Mouse (Mus musculus): ENCODE results near the gene Trim16. TPM values are rescaled to one million over a fixed set of nuclear protein-coding genes. Genes with fewer than 3 reads are reported as not detected.

The Trim16 gene
- 3.1 and 3.5 TPM in 2 replicates for polyA plus RNA-seq (2015; fragmentation: Nextera tagmentation; extraction: Ambion mirVana)

DNA sequence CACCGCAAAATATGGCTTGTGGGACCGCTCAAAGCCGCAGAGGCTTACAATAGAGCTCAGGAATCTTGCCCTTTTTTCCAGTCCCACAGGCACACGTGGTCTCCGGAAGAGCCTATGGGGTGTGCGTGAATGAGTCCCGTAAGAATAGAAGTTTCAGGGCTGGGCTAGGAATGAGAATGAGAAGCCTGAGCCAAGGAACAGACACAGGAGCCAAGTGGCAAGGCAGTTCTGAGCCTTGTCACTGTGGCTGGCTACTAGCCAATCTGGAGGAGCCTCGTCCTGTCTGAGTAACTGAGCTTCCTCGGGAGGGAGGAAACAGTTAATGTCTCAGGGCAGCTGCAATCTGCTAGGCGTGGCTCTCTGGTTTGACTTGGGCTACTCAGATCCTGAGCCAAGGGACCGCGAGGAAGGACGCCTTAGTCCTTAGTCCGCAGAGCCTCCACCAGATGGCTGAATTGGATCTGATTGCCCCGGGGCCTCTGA lies at the start of gene Trim16:
TSS of gene Trim16 (plus strand) at position 173 of the 483 bp plus-strand sequence.
- peak within 1 kb of the TSS; percentile 34 for H3K4me3 ChIP-seq
- 0 out of 2 replicates have a peak within 1 kb of the TSS, but pooled peaks have one; percentile 10 for H3K27ac ChIP-seq
- WGBS, result 10% methylated on average over 15 of the region's 15 CpGs
- H3K36me3 ChIP-seq (ENCODE audit: poor library complexity, severe bottlenecking), result no peaks in the 10 kb centered on the region
- H3K4me1 ChIP-seq, result peaks cover 19% of the 10 kb centered on the region
- no peaks in the 10 kb centered on the region for H3K9me3 ChIP-seq (replicated peaks)
- peak; percentile 87 for ATAC-seq
- H3K27me3 ChIP-seq, result no peaks in the 10 kb centered on the region
- H3K9ac ChIP-seq, result peak within 1 kb of the TSS; percentile 45
- H3K4me2 ChIP-seq, result peak within 1 kb of the TSS; percentile 61

DNA sequence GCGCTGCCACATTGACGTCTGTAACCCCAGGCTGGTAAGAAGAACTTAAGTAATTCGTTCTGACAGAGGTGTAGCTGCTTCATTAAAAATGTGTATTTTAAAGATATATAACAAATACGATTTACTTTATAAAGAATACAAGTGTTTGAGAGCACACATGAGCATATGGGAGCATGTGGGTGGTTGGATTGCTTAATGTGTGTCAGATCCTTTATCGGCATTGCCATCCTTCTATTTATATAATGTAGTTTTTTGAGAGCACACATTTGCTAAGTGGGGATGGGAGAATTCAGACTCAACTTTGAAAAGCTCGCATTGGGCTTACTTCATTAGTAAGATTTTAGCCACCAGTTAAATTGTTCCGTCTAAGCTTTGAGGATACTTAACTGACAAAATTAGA lies 43.5 kb upstream of the Trim16 start:
- Histone ChIP-seq H3K9me3 (replicated peaks) (peaks cover 56% of the 10 kb centered on the region), H3K4me1 (no peaks in the 10 kb centered on the region), H3K9ac (no peak overlapping the region), H3K27me3 (no peaks in the 10 kb centered on the region), H3K4me2 (no peak overlapping the region), H3K36me3 (ENCODE audit: poor library complexity, severe bottlenecking) (peaks cover 61% of the 10 kb centered on the region), H3K4me3 (no peak overlapping the region), H3K27ac (no peak overlapping the region)
- 96% methylated on average over 7 of the region's 7 CpGs for WGBS
- ATAC-seq, result no peak

DNA sequence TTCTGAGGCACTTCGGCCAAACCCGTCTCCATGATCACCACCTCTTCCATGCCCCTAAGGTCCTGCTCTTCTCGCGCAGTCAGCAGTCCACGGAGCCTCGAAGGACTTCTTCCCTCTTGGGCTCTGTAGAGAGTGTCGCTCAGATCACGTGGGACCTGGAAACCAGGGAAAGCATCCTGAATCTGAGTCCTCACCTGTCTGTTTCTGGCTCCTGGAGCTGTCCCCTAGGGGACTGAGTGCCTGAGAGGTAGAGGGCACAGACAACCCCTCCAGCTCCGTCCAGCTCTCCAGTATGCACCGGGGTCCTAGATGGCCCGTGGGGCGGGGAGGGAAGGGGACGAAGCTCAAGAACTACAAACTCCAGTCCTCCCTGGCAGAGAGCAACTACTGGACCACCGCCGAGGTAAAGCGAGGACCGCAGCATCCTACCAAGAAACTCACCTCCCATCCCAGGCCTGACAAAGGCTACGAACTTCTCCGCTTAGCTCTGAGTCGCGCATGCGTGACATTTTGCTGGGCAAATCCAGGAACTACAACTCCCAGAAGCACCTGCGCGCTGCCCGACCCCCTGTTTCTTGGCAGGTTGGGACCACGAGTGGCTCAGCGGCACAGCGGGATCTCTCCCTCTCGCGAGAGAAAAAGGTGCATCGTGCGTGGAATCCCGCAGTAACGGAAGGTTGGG lies 31.0 kb upstream of the Trim16 start, which contains the start of gene Zfp286:
TSS of gene Zfp286 (minus strand) at position 528 of the 682 bp plus-strand sequence.
- Histone ChIP-seq H3K36me3 (ENCODE audit: poor library complexity, severe bottlenecking) (peaks cover 34% of the 10 kb centered on the region), H3K27ac (0 out of 2 replicates have a peak within 1 kb of the TSS, but pooled peaks have one; percentile 44), H3K4me2 (peak within 1 kb of the TSS; percentile 74), H3K9me3 (replicated peaks) (0 out of 2 replicates have a peak, but pooled peaks cover 3% of the 10 kb centered on the region), H3K4me3 (peak within 1 kb of the TSS; percentile 60), H3K9ac (peak within 1 kb of the TSS; percentile 76), H3K27me3 (no peaks in the 10 kb centered on the region), H3K4me1 (peaks cover 8% of the 10 kb centered on the region)
- ATAC-seq, result peak; percentile 97
- 6% methylated on average over 34 of the region's 34 CpGs for WGBS

DNA sequence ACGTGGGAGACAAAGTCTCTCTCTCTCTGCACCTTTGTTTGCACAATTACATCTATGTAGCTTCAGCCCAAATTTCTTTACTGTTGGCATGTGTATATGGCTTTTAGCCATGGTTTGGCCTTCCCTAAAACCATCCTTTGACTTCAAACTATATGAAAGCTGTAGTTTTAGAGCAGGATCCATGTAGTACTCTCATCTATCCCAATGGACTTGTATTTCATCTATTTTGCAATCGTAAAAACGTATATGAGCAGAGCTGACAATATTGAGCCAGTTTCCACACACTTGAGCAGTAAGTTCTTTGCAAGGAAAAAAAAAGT lies 30.5 kb upstream of the Trim16 start:
- no peaks in the 10 kb centered on the region for H3K27me3 ChIP-seq
- no peak for ATAC-seq
- peak overlapping the region; percentile 74 for H3K4me2 ChIP-seq
- H3K9me3 ChIP-seq (replicated peaks), result 0 out of 2 replicates have a peak, but pooled peaks cover 2% of the 10 kb centered on the region
- peak overlapping the region; percentile 61 for H3K9ac ChIP-seq
- WGBS, result 56% methylated on average over 3 of the region's 3 CpGs
- 0 out of 2 replicates have a peak overlapping the region, but pooled peaks have one; percentile 44 for H3K27ac ChIP-seq
- peaks cover 29% of the 10 kb centered on the region for H3K36me3 ChIP-seq (ENCODE audit: poor library complexity, severe bottlenecking)
- peak overlapping the region; percentile 60 for H3K4me3 ChIP-seq
- peaks cover 8% of the 10 kb centered on the region for H3K4me1 ChIP-seq

DNA sequence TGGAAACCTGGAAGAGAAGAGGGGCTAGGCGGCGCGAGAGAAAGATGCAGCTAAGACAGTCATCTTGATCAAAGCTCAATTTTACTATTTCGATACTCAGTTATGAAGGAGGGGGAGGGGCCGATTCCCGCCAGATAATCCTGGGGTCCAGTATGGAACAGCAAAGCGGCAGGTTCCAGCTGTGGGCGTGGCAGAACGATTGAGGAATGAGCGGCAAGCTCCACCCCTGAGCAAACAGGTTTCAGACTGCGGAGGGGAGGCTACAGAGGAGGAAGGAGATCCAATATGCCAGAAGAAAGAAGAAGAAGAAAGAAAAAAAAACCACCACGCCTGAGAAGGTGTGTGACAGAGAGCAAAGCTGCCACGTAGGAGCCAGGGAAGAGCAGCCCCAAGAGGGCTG lies 15.9 kb upstream of the Trim16 start:
- WGBS, result 64% methylated on average over 13 of the region's 13 CpGs

DNA sequence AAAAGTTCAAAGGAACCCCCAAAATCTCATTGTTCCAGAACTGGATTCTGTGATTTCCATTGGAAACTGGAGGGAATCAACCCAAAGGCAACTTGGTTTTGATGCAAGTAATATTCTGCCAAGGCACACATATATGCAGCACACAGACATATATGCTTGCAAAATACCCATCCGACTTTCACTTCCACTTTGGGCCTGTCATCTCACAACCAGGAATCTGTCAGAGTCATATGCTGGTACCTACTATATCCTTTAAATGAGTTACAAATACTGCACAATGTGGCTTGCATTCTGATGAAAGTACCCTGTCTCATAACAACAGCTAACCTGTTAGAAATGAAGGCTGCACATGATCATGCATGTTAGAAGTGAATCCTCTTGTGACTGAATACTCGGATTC lies 12.1 kb upstream of the Trim16 start:
- Histone ChIP-seq H3K4me2 (no peak overlapping the region), H3K27ac (no peak overlapping the region), H3K27me3 (no peaks in the 10 kb centered on the region), H3K4me1 (no peaks in the 10 kb centered on the region), H3K4me3 (no peak overlapping the region), H3K9me3 (replicated peaks) (no peaks in the 10 kb centered on the region; the same call in 1 of the 2 replicates), H3K9ac (no peak overlapping the region), H3K36me3 (ENCODE audit: poor library complexity, severe bottlenecking) (no peaks in the 10 kb centered on the region)
- WGBS, result 86% methylated on average over 2 of the region's 2 CpGs
- no peak for ATAC-seq

More for the DNA sequence above, 15.9 kb upstream of the Trim16 start:
- no peak for ATAC-seq
- Histone ChIP-seq H3K9me3 (replicated peaks) (no peaks in the 10 kb centered on the region; the same call in 1 of the 2 replicates), H3K27me3 (no peaks in the 10 kb centered on the region), H3K4me2 (no peak overlapping the region), H3K27ac (no peak overlapping the region), H3K4me3 (no peak overlapping the region), H3K36me3 (ENCODE audit: poor library complexity, severe bottlenecking) (no peaks in the 10 kb centered on the region), H3K4me1 (no peaks in the 10 kb centered on the region), H3K9ac (no peak overlapping the region)

DNA sequence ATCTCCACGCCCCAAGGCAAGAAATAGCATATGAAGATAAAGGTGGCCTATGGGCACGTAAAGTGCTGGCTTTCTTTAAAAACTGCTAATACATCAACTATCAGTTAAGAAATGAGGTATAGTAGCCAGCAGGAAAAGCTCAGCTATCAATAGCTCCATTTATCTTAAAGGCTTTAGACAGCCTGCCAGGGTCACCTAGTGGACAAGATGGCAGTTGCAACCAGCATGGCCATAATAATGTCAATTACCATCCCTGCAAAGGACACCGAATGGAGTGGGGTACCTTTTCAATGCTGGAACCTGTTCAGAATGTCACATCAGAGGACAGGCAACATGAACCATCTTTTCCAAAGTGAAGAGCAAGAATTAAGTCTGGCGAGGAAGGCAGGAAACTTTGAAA lies 10.8 kb upstream of the Trim16 start:
- no peak for ATAC-seq
- no peak overlapping the region for H3K4me2 ChIP-seq

DNA sequence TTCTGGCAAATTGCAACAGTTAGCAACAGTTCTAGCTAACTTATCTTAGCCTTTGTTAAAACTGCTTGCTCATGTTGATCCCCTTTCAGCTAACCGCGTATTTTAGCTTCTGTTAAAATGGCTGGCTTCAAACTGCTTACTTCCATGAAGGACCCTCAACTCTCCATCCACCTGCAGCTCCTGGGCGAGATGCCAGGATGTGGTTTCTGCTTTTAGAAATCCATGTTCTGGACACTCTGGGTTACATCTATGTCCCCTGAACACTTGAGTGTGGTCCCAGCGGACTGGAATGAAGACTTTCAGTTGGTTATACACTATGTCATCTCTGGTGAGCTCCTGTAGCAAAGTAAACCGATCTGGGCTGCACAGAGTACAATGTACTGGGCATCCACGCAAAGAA lies 7.8 kb upstream of the Trim16 start:
- no peaks in the 10 kb centered on the region for H3K4me1 ChIP-seq
- no peak overlapping the region for H3K4me3 ChIP-seq
- no peak overlapping the region for H3K4me2 ChIP-seq
- no peak overlapping the region for H3K27ac ChIP-seq
- H3K36me3 ChIP-seq (ENCODE audit: poor library complexity, severe bottlenecking), result no peaks in the 10 kb centered on the region
- ATAC-seq, result no peak
- H3K27me3 ChIP-seq, result no peaks in the 10 kb centered on the region
- H3K9me3 ChIP-seq (replicated peaks), result no peaks in the 10 kb centered on the region
- 88% methylated on average over 6 of the region's 6 CpGs for WGBS
- H3K9ac ChIP-seq, result no peak overlapping the region

More for the DNA sequence above, 10.8 kb upstream of the Trim16 start:
- Histone ChIP-seq H3K9me3 (replicated peaks) (no peaks in the 10 kb centered on the region; the same call in 1 of the 2 replicates), H3K4me1 (no peaks in the 10 kb centered on the region), H3K27ac (no peak overlapping the region), H3K36me3 (ENCODE audit: poor library complexity, severe bottlenecking) (no peaks in the 10 kb centered on the region), H3K27me3 (no peaks in the 10 kb centered on the region), H3K9ac (no peak overlapping the region), H3K4me3 (no peak overlapping the region)
- 72% methylated on average over 4 of the region's 4 CpGs for WGBS

DNA sequence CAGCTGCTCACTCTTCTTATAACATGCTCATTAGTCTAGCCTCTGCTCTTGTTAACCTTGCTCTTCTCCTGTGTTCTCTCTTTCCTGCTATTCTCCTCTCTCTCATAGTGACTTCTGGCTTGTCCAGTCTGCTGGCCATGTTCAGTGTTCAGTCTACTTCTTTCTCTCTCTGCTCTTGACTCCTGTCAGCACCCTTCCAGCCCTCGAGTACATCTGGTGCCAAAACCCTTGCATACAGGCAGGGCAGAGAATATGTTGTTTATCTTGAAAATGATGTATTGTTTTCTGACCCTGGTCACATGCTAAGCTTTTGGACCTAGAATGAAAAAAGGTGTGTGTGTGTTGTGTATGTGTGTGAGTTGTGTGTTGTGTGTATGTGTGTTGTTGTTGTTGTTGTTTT lies 6.5 kb upstream of the Trim16 start:
- WGBS, result 74% methylated on average over 1 of the region's 1 CpGs

DNA sequence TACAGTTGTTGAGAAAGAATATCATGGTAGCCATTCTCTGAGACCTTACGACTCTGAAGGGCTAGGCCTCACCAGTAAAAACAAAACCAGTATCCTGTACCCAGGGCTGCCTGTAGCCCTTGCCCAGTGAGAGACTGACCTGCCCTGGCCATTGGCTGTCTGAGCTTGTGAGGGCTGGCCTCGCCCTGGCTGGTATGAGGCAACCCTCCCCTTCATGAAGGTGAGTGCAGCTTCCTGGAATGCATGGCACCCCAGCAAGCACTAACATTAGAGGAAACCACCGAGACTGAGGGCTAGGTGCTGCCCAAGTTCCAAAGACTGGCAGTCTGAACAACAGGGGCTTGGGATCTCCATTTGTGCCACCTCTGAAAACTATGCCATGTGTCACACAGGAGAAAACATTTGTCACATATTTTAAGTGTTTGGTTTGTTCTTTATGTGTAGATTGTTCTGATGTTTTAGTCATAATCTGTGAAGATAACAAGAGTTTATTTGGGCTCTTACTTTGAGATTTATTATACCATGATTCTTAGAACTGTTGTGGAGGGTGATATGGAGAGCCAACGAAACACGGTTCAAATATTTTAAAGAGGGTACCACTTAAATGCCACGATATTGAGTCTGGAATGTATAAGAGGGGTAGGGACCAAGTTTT lies 5.9 kb upstream of the Trim16 start:
- Histone ChIP-seq H3K4me1 (no peaks in the 10 kb centered on the region), H3K27ac (no peak overlapping the region), H3K9me3 (replicated peaks) (no peaks in the 10 kb centered on the region), H3K4me2 (no peak overlapping the region), H3K4me3 (no peak overlapping the region), H3K9ac (no peak overlapping the region), H3K27me3 (no peaks in the 10 kb centered on the region), H3K36me3 (ENCODE audit: poor library complexity, severe bottlenecking) (no peaks in the 10 kb centered on the region)
- 74% methylated on average over 6 of the region's 6 CpGs for WGBS
- no peak for ATAC-seq

More for the DNA sequence above, 6.5 kb upstream of the Trim16 start:
- no peak for ATAC-seq
- Histone ChIP-seq H3K27me3 (no peaks in the 10 kb centered on the region), H3K9me3 (replicated peaks) (no peaks in the 10 kb centered on the region), H3K4me2 (no peak overlapping the region), H3K27ac (no peak overlapping the region), H3K4me3 (no peak overlapping the region), H3K4me1 (no peaks in the 10 kb centered on the region), H3K36me3 (ENCODE audit: poor library complexity, severe bottlenecking) (no peaks in the 10 kb centered on the region), H3K9ac (no peak overlapping the region)

DNA sequence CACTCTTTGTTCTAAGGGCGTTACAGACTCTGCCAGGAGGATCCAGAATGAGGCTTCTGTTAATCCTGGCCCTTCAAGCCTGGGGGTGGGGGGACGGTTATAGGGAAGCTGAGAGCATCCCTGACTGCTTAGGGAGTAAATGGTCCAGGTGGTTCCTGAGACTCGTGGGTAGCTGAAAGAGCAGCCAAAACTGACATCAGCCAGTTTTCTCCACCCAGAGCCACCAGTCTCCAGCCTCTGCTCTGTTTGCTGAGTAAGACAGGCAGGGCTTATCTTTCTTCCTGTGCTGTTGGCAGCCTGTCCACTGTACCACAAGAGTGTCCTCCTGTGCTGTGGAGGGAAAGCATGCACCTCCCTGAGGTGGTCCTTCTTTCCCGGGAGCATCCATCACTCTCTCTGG lies 5.4 kb upstream of the Trim16 start:
- ATAC-seq, result no peak
- H3K27ac ChIP-seq, result no peak overlapping the region
- H3K36me3 ChIP-seq (ENCODE audit: poor library complexity, severe bottlenecking), result no peaks in the 10 kb centered on the region
- H3K27me3 ChIP-seq, result no peaks in the 10 kb centered on the region
- H3K9ac ChIP-seq, result no peak overlapping the region
- no peak overlapping the region for H3K4me2 ChIP-seq
- no peak overlapping the region for H3K4me3 ChIP-seq
- 67% methylated on average over 4 of the region's 4 CpGs for WGBS
- H3K9me3 ChIP-seq (replicated peaks), result no peaks in the 10 kb centered on the region
- H3K4me1 ChIP-seq, result peaks cover 4% of the 10 kb centered on the region; the same call in 1 of the 2 replicates

DNA sequence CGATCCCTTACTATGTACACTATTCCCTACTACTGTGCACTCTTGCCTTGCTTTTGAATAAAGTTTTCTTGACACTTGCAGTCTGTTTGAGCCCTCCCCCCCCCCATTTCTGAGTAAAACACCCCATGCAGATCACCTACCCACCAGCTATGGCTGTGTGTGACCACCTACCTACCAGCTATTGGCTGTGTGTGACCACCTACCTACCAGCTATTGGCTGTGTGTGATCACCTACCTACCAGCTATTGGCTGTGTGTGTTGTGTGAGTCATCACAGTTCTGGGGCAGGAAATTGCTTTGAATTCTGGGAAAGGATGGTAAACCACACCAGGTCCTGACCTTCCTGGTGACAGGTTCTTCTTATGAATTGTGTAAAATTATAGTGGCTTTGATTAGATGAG lies 4.6 kb upstream of the Trim16 start:
- H3K9ac ChIP-seq, result no peak overlapping the region
- H3K36me3 ChIP-seq (ENCODE audit: poor library complexity, severe bottlenecking), result no peaks in the 10 kb centered on the region
- no peak overlapping the region for H3K4me3 ChIP-seq
- no peaks in the 10 kb centered on the region for H3K9me3 ChIP-seq (replicated peaks)
- no peaks in the 10 kb centered on the region for H3K27me3 ChIP-seq
- no peak overlapping the region for H3K27ac ChIP-seq
- no peak for ATAC-seq
- 77% methylated on average over 1 of the region's 1 CpGs for WGBS
- H3K4me1 ChIP-seq, result peaks cover 12% of the 10 kb centered on the region
- H3K4me2 ChIP-seq, result no peak overlapping the region
